Mouse (Mus musculus) A20 (cell line): ENCODE measurements around the gene Med24.

Source experiments
- DNase-seq: peaks from one replicate; pipeline ENCODE4 v3.0.0-alpha.2; 2011; ENCODE audit warnings: low read depth, low spot score

Med24 gene

DNA sequence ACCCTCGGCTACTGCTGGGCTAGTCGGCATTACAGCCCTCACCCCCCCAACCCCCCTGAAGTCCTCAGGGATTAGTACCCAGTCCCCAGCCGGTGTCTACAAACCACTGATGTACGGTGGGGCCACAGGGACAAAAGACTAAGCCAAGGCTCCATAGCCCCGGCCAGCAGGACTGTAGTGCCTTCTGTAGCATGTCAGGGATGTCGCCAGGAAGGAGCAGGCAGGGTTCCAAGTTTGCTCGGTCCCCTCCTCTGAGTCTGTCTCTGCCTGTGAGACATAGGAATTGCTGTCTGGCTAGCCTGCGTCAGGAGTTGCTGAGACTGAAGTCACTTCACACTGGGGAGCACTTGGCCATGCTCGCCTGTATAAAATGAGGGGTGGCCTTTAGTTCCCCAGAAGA, 34.9 kb downstream of the Med24 start:
- DNase-seq, result no peak

DNA sequence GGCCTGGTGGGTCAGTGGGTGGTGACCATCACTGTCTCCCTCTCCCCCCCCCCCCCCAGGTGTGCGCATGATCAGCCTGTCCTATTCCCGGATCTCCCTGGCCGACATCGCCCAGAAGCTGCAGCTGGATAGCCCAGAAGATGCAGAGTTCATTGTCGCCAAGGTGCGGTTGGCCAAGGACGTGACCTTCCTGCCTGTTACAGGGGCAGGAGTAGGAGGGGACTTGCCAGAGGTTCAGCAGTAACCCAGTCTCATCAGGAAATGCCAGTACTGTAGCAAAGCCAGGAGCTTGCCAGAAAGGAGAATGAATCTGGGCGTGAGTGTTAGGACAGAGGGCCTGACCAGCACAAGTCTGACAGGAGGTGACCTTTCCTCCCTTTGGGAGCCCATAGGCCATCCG, 35.5 kb downstream of the Med24 start:
- DNase-seq, result no peak

DNA sequence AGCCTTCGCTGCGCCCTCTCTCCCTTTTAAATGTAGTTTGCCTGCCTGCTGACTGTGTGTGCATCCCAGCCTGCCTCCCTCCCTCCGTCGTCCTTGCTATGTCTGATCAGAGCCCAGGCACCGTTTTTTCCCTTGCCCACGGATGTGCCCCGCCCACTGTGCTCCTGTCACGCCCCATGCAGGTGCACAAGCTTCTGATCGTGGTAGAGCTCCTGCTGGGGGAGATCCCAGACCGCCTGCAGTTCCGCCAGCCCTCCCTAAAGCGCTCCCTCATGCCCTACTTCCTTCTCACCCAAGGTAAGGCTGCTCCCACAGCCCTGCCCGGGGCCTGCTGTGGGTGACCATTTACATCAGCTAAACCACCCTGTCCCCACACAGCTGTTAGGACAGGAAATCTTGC, 36.0 kb downstream of the Med24 start:
- no peak for DNase-seq

DNA sequence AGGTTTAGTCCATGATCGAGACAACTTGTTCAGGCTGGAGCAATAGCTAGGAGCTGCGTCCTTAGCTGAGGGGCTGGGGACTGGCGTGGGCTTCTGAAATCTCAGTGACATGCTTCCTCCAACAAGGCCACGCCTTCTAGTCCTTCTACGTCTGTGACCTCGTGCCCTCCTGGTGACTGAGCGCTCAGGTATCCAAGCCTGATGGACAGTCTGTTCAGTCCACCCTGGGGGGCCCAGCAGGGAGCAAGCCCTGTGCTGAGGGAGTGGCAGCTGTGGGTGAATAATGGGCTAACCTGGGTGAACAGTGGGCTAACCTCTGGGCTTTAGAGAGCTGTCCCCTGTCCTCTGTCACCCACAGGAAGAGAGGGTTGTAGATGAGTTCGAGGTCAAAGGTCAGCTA, 41.2 kb downstream of the Med24 start:
- no peak for DNase-seq

DNA sequence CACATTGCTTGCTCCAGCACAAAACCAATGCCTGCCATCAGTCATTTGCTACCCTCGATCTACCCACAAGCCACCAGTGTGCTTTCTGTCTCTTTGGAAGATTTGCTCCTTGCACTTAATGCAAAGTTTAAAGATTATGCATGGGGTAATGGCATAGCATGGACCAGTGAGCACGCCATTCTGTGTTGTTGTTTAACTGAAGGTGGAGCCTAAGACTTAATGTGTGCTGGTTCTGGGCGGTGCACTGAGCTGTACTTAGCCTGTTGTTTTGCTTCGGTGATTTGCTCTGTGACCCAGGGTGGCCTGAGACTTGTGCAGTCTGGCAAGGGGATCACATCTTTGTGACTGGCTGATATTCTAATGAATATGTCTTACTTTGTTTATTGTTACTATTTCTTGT, 42.3 kb downstream of the Med24 start:
- no peak for DNase-seq

DNA sequence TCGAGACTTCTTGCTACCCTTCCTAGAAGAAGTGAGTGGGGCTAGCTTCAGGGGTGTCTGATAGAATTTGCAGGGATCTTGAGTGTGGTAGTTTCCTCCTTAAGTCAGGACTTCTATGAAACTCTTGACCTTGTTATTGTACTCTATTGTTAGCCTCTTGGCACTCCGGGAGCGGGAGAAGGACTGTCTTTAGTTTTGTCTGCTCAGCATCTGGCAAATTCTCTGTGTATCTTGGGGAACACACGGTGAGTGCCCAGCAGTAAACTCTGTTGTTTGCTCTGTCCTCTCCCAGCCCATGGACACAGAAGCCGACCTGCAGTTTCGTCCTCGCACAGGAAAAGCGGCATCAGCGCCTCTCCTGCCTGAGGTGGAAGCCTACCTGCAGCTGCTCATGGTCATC, 43.6 kb downstream of the Med24 start:
- DNase-seq, result no peak

DNA sequence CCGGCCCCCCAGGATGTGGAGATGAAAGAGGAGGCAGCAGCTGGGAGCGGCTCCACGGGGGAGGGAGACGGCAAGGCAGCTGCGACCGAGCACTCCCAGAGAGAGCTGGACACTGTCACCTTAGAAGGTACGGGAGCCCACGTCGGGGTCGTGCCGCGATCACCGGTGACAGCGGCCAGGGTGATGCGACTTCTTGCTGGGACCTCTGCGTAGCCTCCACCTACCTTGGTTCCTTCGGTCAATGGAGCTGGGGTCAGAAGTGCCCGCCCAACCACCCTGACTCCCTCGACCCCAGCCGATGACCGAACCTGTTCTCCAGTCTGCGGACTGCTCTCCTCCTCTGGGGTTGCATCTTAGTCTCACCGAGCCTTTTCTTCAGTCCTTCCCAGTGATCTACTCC, 46.4 kb downstream of the Med24 start:
- no peak for DNase-seq

DNA sequence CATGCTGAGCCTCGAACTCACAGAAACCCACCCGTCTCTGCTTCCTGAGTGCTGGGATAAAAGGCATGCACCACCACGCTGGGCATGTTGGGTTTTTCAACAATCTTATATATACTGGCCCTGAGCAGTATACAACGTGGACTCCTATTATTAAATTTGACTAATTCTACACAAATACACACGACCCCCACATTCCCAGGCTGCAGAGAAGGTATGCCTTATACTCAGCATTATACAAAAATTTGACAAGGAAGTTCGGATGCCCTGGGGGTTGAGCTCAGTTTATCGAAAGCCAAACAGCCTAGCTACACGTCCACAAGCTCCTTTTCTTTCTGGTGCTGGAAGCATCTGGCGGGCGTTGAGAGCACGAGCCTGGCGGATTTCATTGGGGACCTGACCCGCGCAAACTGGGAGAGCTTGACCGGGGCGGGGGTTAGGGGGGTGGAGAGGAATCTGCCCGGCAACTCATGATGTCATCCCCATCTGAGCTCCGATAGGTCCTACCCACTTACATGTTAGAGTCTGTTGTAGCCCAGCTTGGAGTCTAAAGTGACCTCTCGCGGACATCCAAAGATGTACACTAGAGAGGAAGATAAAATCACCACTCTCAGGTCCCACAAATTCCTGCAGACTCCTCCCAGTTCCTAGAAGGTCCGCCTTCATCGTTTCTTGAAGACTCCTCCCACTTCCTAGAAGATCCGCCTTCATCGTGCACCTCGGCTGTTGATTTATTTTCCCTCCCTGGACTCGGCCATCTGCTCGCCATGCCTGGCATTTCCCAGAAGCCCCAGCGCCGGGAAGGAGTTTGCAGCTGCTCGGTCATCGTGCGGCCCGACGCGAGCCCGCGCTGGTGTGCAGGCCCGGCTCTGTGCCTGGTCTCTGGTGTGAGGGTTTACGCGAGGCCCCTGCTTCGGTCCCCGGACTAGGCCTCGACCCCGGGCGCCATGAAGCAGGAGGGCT, 47.2 kb downstream of the Med24 start, which contains the start of gene Psmd3:
TSS of gene Psmd3 (plus strand) at position 769 of the 960 bp plus-strand sequence.
- DNase-seq, result peak; percentile 98

DNA sequence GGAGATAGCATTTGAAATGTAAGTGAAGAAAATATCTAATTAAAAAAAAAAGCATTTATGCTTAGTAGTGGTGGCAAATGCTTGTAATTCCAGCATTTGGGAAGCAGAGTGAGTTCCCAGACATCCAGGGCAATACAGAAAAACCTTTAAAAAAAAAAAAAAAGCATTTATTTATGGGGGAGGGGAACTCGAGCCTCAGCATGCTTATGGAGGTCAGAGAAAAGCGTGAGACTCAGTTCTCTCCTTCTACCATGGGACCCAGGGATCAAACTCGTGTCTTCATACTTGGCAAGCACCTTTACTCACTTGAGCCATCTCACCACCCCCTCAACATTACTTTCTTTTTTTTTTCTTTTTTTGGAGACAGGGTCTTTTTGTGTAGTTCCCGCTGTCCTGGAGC, 48.0 kb downstream of the Med24 start:
- no peak for DNase-seq

DNA sequence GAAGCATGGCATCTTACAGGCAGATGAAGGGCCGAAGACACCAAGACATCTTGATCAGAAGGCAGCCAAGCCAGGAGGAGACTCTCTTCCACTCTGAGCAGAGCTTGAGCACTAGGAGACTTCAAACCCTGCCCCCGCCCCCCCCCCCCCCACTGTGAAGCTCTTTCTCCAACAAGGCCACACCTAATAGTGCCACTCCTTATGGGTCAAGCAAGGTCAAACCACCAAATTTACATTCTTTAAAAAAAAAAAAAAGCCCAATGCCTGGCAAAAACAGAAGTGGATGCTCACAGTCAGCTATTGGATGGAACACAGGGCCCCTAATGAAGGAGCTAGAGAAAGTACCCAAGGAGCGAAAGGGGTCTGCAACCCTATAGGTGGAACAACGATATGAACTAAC, 48.6 kb downstream of the Med24 start:
- peak; percentile 17 for DNase-seq

DNA sequence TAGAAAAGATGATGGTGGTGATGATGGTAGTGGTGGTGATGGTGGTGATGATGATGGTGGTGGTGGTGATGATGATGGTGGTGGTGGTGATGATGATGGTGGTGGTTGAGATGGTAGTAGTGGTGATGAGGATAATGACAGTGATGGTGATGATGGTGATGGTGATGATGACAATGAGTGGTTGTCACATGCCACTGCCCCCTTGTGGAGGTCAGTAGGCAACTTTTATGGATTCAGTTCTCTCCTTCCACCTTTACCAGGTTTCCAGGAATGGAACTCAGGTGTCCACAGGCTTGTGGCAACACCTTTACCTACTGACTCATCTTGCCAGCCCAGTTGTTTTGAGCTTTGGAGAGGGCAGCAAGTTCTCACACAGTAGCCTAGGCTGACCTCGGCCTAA, 49.2 kb downstream of the Med24 start:
- peak; percentile 16 for DNase-seq

DNA sequence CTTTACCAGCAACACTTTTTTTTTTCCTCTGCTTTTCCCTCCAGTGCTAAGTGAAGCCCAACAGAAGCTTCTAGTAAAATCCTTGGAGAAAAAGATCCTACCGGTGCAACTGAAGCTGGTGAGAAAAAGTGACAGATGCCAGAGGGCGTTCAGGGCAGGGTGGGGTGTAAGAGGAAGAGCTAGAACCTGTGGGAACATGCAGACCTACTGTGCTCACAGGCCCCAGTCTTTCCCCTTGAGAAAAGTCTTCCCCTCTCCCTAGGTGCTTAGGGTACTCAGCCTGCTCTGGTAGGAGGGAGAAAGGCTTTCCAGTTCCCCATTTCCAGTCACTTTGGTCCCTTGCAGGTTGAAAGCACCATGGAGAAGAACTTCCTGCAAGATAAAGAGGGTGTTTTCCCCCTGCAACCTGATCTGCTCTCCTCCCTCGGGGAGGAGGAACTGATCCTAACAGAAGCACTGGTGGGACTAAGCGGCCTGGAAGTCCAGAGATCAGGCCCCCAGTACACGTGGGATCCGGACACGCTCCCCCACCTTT, 53.3 kb downstream of the Med24 start:
- DNase-seq, result no peak

DNA sequence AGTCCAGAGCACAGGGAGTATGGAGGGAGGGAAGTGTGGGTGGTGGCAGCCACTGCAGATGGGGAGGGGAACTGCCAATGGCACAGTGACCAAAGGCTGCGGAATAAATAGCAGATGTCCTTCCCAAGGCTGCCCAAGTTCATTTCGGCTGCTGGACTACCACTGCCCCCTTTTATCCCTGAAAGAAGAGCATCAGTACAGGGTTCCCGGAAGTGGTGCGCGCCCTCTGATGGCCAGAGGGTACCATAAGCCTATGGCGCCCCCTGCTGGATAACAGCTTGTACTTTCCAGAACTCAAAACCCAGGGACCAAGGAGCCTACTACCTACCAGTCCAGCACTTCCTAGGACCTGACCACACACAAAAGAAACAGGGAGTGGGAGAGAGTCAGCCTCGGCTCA, 56.1 kb downstream of the Med24 start:
- DNase-seq, result peak; percentile 74

DNA sequence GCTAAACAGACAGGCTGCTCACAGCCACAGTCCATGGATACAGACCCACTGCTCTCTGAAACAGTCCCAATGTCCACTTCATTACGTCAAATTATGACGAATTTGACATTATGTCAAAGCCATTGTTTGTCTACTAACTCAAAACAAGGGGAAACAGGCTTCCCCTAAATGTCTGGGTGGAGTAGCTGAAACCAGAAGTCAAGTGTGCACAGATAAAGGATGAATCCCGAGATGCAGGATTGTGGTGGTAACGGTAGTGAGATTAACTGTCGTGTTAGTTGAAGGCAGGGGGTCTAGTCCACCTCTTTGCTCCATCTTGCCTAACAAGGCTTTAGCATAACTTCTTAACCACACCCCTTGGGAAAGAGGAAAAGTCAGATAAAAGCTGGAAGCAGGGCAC, 56.8 kb downstream of the Med24 start:
- DNase-seq, result no peak

DNA sequence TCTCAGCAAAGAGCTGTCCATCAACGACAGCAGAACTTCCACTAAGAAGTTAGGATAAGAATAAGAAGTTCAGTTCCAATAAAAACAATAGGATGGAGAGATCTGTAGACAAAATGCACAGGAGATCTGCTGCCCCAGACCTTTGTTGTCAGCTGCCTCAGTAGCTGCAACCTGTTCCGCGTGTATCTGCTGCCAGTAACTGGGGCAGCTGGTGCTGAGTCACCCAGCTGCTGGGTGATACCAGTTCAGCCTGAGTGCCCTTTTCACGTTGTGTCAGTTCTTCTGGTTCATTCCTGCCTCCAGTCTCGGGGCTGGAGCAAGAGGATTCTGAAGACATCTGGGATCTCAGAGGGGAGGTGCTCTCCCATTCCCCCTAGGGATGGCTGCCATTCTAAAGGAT, 57.4 kb downstream of the Med24 start:
- no peak for DNase-seq

DNA sequence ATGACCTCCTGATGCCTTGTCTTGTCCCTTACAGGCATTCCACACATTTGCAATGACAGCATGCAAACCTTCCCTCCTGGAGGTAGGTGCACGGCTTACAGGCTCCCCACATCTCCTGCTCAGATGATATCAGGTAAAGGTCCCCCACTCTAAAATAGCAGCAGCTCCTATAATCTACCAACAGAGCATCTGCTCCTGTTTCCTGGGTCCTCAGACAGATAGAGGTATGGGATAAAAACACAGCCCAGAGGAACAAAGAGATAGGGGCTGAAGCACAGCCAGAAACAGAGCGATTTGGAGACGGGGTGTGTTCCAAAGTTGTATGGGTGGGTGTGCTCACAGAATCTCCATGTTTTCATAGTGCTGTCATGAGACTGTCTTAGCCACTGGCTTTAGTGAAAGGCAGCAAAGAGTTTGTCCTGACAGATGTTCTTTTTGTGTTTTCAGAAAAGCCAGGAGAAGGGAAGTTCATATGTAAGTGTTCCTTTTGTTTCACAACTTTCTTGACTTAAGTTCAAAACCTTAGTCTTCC, 57.9 kb downstream of the Med24 start:
- no peak for DNase-seq

DNA sequence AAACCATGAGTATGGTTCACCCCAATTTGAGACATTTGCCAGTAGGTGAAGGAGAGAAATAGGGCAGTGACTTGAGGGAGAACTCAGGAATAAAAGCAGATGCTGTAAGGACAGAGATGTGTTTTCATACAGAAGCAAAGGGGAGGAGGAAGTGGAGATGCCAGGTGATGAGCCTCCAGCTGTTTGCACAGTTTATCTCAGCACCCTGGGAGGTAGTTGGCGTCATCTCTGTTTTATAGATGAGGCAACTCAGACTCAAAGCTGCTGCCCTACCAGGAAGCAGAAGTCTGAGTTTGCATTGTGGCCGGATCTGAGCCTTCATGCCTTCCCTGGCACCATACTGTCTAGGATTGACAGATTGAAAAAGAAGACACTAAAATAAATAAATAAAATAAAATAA, 60.3 kb downstream of the Med24 start:
- DNase-seq, result peak; percentile 31

DNA sequence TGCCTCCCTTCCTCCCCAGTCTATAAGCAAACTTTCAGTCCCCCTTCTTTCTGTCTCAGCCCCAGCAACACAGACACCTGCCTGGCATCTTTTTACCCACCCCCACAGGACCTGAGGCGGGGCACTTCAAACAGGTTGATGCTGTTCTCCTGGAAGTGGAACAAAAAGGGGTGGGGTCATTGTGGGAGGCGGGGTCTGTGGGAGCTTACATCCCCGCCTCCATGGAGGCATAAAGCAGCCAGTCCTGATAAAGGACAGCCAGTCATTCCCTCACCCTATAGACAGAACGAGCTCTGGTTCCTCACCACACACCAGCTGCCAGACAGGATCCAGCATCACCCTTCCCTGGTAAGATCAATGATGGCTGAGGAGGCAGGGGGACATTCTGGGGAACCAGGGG, 65.1 kb downstream of the Med24 start, which contains the start of gene Gsdma:
TSS of gene Gsdma (plus strand) at position 261 of the 400 bp plus-strand sequence.
- DNase-seq, result no peak

DNA sequence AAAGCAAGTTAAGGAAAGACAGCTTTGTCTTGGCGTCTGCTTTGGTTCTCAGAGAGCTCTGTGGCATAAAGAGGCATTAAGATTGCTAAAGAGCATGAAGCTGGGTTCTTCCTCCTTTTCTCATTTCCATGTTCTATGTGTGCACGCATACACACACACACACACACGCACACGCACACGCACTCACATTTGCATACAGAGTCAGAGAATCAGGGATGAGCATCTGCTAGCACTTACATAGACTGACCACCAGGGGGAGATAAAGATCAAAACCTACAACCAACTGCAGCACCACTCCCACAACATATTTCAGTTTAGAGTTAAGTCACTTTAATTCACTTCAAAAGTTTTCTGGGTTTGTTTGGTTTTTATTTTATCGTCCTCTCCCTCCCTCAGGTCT, 68.7 kb downstream of the Med24 start:
- DNase-seq, result peak; percentile 79

DNA sequence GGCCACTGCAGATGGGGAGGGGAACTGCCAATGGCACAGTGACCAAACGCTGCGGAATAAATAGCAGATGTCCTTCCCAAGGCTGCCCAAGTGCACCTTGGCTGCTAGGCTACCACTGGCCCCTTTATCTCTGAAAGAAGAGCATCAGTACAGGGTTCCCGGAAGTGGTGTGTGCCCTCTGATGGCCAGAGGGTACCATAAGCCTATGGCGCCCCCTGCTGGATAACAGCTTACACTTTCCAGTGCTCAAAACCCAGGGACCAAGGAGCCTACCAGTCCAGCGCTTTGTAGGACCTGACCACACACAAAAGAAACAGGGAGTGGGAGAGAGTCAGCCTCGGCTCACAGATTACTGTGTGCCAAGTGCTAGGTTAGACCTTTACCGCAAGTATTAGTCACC, 74.2 kb downstream of the Med24 start:
- DNase-seq, result peak; percentile 80
